Mouse (Mus musculus): ENCODE data around the gene Ank2.

DNA sequence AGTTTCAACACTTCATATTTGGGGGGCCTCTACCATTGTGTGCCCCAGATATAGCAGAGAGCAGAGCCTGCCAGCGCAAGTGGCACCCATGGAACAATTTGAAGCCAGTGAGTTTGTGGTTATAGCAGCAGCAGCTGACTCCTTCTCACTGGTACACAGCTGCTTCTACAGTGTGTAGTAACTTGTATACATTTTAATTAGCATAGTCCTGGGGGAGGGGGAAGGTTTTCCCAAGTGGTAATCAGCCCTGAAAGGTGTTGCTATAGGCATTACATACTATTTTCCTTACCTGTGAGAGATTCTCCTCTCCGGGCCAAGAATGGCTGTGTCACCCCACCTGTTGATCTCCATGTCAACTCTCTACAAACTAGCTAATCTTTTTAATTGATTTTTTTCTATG, 182.4 kb downstream of the Ank2 start:
- TF ChIP-seq CTCF (IDR thresholded peaks at IDR 0.05), result no peak
- TF ChIP-seq EP300 (IDR thresholded peaks at IDR 0.05), result no peak

All from lung, postnatal 0 days (tissue).